Mouse (Mus musculus) myocyte (in vitro differentiated cells): ENCODE results near the gene Psph.

ENCODE experiments used
- CEBPB ChIP-seq: IDR thresholded peaks from 2 replicates; pipeline ENCODE4 v1.6.1; 2011; ENCODE audit warnings: mild to moderate bottlenecking, moderate library complexity; ENCODE audit not compliant: poor library complexity, insufficient read depth, severe bottlenecking
- E2F4 ChIP-seq: IDR thresholded peaks from one replicate; pipeline ENCODE4 v1.6.1; 2011; ENCODE audit warnings: mild to moderate bottlenecking, control low read depth, moderate library complexity; ENCODE audit not compliant: insufficient read depth
- MAX ChIP-seq: IDR thresholded peaks from one replicate; pipeline ENCODE4 v1.6.1; 2011; ENCODE audit warnings: low read depth, mild to moderate bottlenecking, control low read depth
- MYOD1 ChIP-seq, 3 experiments: IDR thresholded peaks; one replicate each; pipeline ENCODE4 v1.6.1; 2011; ENCODE audit warnings: control low read depth in 2 of 3, low read depth in 2 of 3, mild to moderate bottlenecking in 2 of 3, moderate library complexity in 1 of 3; ENCODE audit not compliant: insufficient read length in 2 of 3, control insufficient read depth in 1 of 3
- MYOG ChIP-seq, 3 experiments: IDR thresholded peaks; one replicate each; pipeline ENCODE4 v1.6.1; 2011; ENCODE audit warnings: control low read depth in 2 of 3, low read depth in 2 of 3, mild to moderate bottlenecking in 2 of 3; ENCODE audit not compliant: insufficient read length in 2 of 3, control insufficient read depth in 1 of 3, insufficient read depth in 1 of 3
- POLR2A ChIP-seq: IDR thresholded peaks from one replicate; pipeline ENCODE4 v1.6.1; 2011; ENCODE audit warnings: low read depth, mild to moderate bottlenecking, control low read depth, moderate library complexity; ENCODE audit not compliant: insufficient read length
- POLR2AphosphoS2 ChIP-seq: IDR thresholded peaks from one replicate; pipeline ENCODE4 v1.6.1; 2011; ENCODE audit warnings: low read depth, control low read depth; ENCODE audit not compliant: insufficient read length
- REST ChIP-seq: IDR thresholded peaks from one replicate; pipeline ENCODE4 v1.6.1; 2011; ENCODE audit warnings: mild to moderate bottlenecking, control low read depth, moderate library complexity; ENCODE audit not compliant: insufficient read depth, insufficient read length
- SRF ChIP-seq: IDR thresholded peaks from one replicate; pipeline ENCODE4 v1.6.1; 2011; ENCODE audit warnings: low read depth; ENCODE audit not compliant: control insufficient read depth, insufficient read length
- TCF12 ChIP-seq: IDR thresholded peaks from one replicate; pipeline ENCODE4 v1.6.1; 2011; ENCODE audit warnings: mild to moderate bottlenecking, control low read depth; ENCODE audit not compliant: poor library complexity, insufficient read depth, severe bottlenecking
- TCF3 ChIP-seq: IDR thresholded peaks from one replicate; pipeline ENCODE4 v1.6.1; 2011; ENCODE audit warnings: low read depth, control low read depth; ENCODE audit not compliant: insufficient read length
- USF1 ChIP-seq: IDR thresholded peaks from one replicate; pipeline ENCODE4 v1.6.1; 2011; ENCODE audit warnings: low read depth, mild to moderate bottlenecking, control low read depth, moderate library complexity

- TF ChIP-seq REST (no peak), POLR2A (no peak), MAX (no peak), E2F4 (no peak), POLR2AphosphoS2 (no peak), TCF12 (no peak), USF1 (no peak), MYOD1 (IDR thresholded peaks at IDR 0.05; ENCODE audit: control insufficient read depth in 1 of 3, insufficient read length in 2 of 3, low read depth in 2 of 3) (no peak), CEBPB (no peak), MYOG (IDR thresholded peaks at IDR 0.05; ENCODE audit: control insufficient read depth in 1 of 3, insufficient read depth in 1 of 3, insufficient read length in 2 of 3, low read depth in 2 of 3) (no peak), SRF (no peak), TCF3 (no peak)
Observed at GRCm38 (mm10) chr5:129744050-129744449, 43.2 kb downstream of the Psph start.
